Mouse (Mus musculus) regulatory T cell (primary cell): ENCODE measurements around the gene Ppp1r35.

Experiments used
- in situ Hi-C: fragments of 300-600 bp; cut with MboI, MseI; formaldehyde crosslinking; loops from one replicate; pipeline ENCODE4 v1.15.1; 2025; ENCODE audit warnings: high pct_unique_total_duplicates

Ppp1r35 gene

DNA sequence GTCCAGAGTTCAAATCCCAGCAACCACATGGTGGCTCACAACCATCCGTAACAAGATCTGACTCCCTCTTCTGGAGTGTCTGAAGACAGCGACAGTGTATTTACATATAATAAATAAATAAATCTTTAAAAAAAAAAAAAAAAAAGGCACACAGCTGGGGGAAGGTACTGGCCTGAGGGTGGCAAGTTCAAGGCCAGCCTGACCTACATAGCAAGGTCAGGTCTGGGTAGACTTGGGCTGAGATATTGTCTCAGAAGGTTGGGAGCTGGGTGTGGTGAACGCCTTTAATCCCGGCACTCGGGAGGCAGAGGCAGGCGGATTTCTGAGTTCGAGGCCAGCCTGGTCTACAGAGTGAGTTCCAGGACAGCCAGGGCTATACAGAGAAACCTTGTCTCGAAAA lies 28.4 kb upstream of the Ppp1r35 start:
- in situ Hi-C loops = loop anchor here (5.0 kb wide), 1 partner anchor 68 kb away; the partner anchor contains the start of gene Agfg2

DNA sequence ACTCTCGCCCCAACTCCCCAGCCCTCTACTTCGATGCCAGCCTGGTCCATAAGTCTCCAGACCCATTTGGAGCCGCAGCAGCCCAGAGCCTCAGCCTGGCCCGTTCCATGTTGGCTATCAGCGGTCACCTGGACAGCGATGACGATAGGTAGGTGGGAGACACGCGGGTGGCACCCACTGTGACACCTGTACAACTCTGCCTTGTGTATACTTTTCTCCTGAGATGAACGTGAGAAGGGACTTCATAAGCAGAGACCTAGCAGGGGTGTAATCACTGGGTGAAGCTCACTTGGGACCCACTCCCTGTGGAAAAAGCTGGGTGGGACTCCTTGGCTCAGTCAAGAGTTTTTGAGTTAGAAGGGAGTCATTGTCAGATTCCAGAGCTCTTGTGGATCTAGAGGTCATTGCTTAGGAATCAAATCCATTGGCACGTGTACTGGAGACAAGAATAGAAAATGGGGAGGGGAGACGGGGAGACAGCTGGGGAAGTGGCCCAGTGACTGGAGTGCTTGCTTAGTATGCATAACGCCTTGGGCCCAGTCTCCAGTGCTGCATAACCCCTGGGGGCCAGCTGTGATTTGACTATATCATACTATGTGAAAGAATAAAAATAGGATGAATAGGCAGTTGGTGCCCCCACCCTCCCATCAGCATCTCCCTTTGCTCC lies 27.3 kb upstream of the Ppp1r35 start:
- in situ Hi-C loops = loop anchor here (5.0 kb wide), 1 partner anchor 69 kb away; the partner anchor contains the start of gene Agfg2

DNA sequence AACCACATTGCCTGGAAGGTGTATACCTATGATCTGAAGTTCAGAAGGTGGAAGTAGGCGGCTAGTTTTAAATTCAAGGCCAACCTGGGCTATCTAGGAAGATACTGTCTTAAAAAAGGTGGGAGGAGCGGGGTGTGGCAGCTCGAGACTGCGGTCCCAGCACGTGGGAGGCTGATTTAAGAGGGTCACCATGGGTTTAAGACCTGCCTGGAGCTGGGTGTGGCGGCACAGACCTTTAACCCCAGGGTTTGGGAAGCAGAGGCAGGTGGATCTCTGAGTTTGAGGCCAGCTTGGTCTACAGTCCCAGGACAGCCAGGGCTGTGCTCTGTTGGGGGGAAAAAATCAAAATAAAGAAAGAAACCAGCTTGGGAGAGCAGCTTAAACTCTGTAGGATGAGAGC lies 26.7 kb upstream of the Ppp1r35 start:
- in situ Hi-C loops = loop anchor here (5.0 kb wide), 1 partner anchor 70 kb away; the partner anchor contains the start of gene Agfg2

DNA sequence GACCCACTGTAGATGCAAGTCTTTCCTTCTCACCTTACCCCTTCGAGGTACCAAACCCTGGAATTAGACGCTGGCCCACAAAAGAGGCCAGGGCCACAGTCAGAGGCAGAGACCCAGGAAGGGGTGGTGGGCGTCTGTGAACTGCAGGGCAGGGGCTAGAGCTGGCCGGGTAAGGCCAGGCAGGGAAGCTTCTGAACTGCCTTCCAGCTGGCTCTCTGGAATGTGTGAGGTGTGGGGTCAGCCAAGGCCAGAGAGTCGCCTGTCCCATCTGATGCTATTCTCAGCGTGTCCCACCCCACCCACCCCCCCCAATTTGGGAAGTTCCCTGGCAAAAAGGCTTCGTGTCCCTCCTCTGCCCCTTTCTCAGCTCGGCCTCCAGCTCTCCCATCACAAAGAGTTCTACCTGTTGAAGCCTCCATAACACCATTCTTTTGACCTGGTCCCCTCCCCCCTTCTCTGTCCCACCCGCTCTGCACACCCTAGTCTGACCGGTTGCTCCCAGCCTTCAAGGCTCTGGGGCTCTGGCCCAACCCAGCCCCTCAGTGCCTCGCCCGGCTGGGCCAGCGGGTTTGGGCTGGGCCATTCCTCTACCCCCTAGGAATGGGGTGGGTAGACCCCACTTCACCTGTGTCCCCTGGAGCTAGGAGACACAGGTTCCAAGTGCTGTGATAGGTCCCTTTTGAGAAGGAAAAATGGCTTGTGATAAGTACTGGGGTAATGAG lies 25.4 kb upstream of the Ppp1r35 start:
- in situ Hi-C loops = loop anchor here (5.0 kb wide), 1 partner anchor 71 kb away; the partner anchor contains the start of gene Agfg2

DNA sequence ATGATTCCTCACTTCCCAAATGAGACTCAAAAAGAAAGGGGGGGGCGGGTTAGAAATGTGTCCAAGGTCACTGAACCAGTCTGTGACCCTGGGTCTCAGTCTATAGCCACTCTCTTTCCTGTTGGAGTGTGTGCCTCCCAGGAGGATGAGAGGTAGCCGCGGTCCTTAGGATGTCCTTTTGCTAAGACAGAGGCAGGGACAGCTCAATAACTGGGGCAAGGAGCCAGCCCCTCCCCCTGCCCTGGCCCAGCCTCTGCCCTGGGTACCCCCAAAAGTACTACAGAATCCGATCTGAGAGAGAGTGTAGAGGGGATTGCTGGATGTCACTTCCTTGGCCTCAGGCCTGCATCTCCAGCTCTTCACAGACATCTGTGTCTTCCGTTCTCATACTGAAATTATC lies 23.2 kb upstream of the Ppp1r35 start:
- in situ Hi-C loops = no loop called here

DNA sequence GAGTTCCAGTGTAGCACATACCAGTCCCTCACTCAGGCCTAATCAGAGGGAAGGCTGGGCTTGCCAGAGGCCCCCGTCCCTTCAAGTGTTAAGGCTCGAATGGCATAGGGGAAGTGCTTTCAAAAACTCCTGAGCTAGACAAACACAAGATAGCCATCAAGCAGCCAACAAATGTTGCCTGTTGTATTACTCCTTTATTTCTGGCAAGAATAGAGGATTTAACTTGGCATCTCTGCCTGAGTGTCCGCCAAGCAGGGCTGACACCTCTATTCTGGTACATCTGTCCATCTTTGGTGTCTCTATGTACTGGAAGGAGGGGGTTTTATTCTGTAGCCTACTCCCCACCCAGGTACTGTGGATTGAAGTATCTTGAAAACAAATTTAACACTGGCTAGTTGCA lies 22.5 kb upstream of the Ppp1r35 start:
- in situ Hi-C loops = no loop called here

DNA sequence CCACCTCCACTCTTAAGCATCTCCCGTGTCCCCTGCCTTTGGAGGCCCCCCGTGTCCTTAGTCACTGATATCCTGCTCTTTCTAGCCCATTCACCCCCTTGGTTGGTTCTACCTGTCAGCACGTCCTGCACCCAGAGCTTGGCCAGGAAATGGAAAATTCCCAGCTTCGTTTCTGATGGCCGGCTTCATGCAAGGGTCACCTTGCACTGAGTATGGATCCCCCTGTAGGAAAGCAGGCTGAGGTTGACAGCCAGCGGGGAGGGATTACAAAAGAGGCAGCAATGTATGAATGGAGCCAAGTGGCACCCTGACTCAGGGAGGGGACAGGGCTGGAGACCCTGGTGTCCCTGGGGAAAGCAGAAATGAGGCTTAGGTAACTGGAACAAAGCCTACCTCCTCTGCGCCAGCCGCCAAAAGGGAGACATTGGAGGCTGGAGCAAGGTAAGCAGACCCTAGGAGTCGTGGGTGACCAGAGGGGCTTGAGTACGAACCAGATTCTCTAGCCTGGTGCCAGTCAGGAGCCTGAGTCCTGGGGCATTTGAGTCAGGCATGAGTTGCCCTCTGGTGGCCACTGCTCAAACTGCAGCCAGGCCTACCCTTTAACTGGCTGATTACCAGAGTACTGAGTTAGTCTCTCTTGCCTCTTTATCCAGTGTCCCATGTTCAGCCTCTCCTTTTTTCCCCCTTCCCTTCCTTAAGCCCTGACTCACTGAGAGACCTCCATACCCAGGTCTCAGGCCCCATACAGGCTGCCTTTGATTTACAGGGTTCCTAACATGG lies 21.6 kb upstream of the Ppp1r35 start:
- in situ Hi-C loops = no loop called here

DNA sequence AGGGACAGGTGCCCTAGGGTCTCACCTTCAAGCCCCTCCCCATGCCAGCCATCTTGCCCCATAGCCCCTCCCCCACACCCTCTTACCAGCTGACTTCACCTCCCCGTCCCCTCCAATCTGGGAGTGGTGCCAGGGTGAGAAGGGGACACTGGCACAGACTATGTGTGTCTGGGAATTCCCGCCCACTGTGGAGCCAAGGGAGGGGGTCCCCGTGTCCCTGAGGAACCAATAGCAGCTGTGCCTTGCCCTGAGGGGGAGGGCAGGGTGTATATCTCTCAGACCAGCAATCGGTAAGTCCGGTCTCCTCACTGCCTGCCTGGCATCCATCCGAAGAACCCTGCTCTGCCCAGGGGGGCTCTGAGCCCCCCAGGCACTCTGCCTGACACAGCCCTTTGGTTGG lies 20.8 kb upstream of the Ppp1r35 start:
- in situ Hi-C loops = no loop called here

DNA sequence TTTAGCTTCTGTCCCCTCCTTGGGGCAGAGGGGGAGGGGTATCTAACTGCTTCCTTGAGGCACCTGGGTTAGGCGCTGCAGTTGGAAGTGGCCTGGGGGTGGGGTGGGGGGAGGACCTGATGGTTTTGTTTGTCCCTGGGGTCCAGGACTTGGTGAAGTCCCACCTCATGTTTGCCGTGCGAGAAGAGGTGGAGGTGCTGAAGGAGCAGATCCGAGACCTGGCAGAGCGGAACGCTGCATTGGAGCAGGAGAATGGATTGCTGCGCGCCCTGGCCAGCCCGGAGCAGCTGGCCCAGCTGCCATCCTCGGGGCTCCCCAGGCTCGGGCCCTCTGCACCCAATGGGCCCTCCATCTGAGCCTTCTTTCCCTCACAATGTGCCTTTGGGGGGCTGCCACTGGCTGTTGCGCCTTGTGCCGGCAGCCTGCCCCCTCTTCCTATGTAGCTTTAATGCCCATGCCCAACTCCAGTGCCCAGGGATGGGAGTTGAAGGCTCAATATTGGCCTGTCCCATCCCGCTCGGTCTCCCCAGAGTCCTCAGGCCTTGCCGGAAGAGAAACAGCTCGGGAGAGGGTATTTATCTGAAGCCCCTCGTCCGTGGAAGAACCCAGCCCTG lies 19.6 kb upstream of the Ppp1r35 start:
- in situ Hi-C loops = no loop called here

DNA sequence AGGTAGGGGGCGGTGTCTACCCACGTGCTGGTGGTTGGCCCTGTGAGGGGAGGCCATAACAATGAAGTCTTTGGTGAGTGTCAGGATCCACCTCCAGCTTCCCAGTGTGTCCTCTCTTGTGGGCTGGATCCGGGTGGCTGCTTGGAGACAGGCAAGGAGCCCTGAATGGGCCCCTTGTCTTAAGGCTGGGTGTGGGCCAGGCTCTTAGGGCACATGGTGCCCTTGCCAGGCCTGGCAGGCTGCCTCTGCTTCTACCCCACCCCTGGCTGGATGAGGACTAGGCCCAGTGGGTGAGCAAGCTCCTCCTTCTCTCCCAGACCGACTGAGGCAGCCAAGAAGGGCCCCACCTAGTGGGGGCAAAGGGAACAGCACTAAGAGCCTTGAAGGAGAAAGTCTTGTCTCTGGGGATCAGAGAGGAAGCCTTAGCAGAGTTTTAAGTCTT lies 18.7 kb upstream of the Ppp1r35 start:
- in situ Hi-C loops = loop anchor here (5.0 to 10.0 kb wide), 2 partner anchors 108 to 235 kb away; no protein-coding TSS in a partner anchor

DNA sequence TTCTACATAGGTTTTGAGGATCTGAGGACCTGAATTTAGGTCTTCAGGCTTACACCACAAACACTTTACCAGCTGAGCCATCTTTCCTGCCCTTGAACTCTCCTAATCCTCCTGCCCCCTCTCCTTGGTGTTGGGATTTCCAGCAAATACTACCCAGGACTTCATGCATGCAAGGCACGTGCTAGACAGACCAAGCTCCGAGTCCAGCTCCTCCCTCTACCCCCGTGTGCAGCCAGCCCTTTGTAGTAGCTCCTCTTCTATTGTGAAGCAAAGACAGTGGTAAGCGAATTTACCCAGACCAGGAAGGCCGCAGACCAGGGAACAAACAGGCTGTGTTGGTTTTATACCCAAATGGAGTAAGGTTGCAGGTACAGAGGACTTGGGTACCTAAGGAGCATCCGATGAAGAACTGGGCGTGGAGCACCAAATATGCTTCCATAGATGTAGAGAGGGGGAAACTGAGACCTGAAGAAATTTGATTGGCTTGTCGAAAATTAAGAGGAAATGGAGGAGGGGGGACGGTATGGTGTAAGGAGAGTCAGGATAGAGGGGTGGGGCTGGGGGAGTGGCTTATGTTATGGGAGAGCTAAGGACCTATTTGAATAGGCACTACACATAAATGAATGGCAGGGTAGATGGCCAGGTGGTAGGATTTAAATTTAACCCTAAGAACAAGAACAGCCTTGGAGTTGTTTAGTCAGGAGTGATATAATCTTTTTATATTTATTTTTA lies 13.9 kb upstream of the Ppp1r35 start:
- in situ Hi-C loops = loop anchor here (5.0 to 10.0 kb wide), 2 partner anchors 112 to 240 kb away; no protein-coding TSS in a partner anchor

DNA sequence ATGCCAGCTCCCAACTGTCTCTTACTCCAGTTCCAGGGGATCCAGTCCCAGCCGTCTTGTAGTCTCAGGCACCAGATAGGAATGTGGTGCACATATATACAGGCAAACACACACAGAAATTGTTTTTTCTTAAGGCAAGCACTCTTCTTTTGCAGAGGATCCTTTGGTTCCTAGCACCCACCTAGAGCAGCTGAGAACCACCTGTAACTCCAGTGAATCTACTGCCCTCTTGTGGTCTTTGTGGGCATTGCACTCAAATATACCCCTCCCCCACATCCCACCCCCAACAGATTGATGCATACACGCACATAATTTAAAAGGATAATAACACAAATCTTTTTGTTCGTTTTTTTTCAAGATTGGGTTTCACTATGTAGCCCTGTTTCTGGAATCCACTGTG lies 12.4 kb upstream of the Ppp1r35 start:
- in situ Hi-C loops = loop anchor here (10.0 kb wide), 1 partner anchor 241 kb away; no protein-coding TSS in a partner anchor

DNA sequence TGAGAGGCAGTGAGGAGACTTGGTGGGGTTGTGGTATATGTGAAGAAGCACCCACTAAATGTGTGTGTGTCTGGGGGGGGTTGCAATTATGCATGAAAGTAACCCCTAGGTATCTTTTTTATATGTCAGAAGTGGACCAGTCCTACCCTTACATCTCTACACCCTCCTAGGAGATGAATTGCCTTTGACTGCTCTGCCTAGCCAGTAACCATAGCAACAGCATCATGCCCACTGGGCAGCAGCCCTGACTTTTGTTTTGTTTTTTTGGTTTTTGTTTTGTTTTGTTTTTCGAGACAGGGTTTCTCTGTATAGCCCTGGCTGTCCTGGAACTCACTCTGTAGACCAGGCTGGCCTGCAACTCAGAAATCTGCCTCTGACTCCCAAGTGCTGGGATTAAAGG lies 10.2 kb upstream of the Ppp1r35 start:
- in situ Hi-C loops = loop anchor here (10.0 kb wide), 1 partner anchor 244 kb away; no protein-coding TSS in a partner anchor

DNA sequence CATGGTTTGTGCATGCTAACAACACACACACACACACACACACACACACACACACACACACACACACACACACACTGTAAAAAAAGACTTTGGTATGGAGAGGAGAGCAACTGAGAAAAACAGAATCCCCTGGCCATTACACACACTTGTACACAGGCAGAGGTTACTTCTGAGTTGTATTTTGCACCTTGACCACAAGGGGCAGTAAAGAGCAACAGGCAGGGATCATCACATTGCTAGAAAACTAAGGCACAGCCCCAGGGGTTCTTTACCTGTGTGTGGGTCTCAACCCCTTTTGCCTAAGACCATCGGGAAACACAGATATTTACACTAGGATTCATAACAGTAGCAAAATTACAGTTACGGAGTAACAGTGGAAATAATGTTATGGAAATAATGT lies 7.9 kb upstream of the Ppp1r35 start:
- in situ Hi-C loops = loop anchor here (10.0 kb wide), 1 partner anchor 476 kb away; the partner anchor contains the start of gene Ufsp1

DNA sequence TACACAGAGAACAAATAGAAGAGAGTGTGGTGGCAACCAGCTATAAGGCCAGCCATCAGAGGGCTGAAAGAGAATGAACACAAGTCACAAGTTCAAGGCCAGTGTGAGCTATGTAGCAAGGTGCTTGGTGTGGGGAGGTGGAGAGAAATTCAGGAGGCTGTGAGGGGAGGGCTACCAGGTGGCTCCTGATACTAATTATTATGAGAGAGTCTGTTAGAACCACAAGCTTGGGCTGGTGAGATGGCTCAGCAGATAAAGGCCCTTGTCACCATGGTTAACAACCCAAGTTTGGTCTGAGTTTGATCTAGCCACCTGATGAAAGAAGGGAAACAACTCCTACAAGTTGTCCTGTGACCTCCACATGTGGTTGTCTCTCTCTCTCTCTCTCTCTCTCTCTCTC lies 5.9 kb upstream of the Ppp1r35 start:
- in situ Hi-C loops = loop anchor here (10.0 kb wide), 1 partner anchor 478 kb away; the partner anchor contains the start of gene Ufsp1

DNA sequence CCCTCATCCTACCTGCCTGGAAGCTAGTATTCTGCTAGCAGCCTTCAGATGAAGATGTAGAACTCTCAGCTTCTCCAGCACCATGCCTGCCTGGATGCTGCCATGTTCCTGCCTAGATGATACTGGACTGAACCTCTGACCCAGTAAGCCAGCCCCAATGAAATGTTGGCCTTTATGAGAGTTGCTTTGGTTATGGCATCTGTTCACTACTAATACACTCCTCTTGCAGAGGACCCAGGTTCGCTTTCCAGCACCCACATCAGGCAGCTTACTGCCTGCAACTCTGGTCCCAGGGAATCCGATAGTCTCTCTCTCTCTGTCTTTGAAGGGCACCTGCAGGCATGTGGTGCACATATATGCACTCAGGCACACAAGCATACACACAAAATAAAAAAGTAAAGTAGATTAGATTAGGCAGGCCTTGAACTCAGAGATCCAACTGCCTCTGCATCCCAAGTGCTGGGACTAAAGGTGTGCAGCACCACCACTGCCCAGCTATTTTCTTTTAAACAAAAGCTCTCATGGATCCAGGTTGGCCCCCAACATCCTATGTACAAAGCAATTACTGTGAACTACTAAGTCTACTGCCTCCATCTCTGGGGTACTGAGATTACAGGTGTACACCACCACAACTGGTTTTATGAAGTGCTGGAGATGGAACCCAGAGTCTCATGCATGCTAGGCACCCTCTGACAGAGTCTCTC lies 2.9 kb upstream of the Ppp1r35 start:
- in situ Hi-C loops = loop anchor here (10.0 kb wide), 1 partner anchor 481 kb away; the partner anchor contains the start of gene Ufsp1

DNA sequence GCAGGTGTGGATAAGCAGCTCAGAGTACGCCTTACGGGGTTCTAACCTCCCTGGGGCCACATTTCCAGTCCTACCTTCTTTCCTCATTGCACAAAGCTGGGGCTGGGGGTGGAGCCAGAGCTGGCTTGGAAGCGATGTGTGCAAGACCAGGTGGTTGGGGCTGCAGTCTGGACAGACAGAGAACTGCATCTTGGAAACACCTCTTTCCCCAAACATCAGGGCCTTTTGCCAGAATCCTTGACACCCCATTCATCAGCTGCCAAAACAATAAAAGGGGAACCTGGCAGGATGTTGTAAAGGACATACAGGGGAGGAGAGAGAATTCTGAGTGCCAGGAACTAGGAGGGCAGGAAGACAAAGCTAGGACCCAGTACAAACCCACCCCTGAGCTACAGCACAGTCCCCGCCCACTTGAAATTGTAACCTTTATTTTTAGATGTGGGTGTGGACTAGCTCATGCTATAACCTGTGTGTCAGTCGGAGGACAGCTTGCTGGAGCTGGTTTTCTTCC lies 2.2 kb upstream of the Ppp1r35 start:
- in situ Hi-C loops = loop anchor here (10.0 kb wide), 1 partner anchor 482 kb away; the partner anchor contains the start of gene Ufsp1

DNA sequence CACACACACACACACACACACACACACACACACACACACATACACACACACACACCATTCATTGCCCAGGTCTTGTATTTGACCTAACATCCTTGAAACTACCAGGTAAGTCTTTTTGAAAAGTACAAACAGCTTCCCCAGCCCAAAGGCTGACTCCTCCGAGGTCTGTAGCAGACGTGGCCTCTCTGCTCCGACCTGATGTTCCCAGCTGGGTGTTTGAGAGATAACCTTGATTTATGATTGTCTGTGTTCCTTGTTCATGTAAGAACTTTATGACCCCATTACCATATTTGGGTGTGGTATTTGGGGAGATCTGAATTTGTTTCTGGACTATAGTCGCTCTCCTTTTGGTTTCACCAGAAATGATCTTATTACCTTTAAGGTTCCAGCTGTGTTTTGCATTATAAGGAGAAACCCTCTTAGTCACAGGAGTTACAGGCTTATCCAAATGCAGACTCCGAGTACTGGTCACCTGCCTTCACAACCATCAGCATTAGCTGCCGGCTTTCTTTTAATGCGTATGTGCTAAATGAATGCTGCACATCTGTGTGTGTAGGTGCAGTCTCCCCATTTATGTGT lies 1.3 kb upstream of the Ppp1r35 start:
- in situ Hi-C loops = loop anchor here (10.0 kb wide), 1 partner anchor 483 kb away; the partner anchor contains the start of gene Ufsp1
